Mouse (Mus musculus) right cerebral cortex, postnatal 14 days (tissue): ENCODE data around the gene Fam229a.
A peak's percentile ranks its signal among the peaks of the same experiment; 100 is the strongest.
"Not testable (repeated sequence)": the region's sequence is repeated elsewhere in the genome, so short reads cannot be mapped to it uniquely, and the experiment has no call there.

Source experiments
- DNase-seq: peaks from one replicate; pipeline ENCODE4 v3.0.0; 2022

Fam229a gene

DNA sequence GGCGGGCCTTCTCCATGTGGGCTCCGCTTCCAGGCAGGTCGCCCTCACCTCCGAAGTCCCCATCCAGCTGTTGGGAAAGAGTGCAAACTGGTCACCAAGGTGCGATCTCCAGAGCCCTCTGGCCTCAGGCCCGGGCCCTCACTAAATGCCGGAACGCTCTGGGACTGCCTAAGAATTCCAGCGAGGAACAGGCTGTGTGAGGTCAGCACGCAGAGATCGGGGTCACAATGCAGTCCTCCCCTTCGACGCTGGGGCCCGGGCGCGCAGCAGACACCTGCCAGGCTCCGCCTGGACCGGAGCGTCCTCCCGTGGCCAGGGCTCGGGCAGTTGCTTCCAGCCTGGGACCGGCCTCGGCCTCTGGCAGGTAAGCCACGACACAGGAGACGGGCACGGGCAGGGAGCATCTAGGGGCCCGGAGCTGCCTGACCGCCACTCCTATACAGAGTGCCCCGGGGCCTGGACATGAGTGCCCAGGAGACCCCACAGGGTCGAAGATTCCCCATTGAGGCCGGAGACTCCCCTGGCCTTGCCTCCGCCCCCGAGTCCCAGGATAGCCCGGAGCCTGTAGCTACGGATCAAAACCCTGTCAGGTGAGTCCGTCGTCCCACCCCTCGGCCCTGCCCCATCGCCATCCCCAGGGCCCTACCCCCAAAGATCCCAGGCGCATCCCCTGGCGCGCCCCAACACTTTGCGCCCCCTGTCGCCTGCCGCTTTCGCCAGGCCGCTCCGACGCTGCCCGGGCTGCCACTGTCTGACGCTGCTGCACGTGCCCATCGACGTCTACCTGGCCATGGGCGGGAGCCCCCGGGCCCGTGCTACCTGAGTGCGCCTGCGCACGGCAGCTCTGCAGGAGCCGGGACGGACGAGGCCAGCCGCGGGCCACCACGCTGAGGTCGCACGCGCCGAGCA lies at the start of gene Fam229a, which contains the start of gene Tssk3:
Fam229a (plus strand) TSS at position 219 of the 909 bp plus-strand sequence.
Tssk3 (minus strand) TSS at position 51 of the 909 bp plus-strand sequence.
- DNase-seq = no peak

DNA sequence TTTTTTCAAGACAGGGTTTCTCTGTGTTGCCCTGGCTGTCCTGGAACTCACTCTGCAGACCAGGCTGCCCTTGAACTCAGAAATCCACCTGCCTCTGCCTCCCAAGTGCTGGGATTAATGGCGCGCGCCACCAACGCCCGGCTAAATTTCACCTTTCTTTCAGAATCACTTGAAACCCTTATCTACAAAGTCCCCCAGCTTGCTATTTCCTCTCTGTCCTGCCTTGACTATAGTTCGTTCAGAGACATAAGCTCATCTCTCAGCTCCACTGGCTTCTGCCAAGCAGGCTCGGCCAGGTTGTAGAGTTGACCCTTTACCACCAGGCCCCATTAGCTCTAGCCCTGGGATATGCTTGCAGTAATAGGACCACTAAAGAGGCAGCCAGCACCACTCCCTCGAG lies 43.6 kb upstream of the Fam229a start:
- no peak for DNase-seq

DNA sequence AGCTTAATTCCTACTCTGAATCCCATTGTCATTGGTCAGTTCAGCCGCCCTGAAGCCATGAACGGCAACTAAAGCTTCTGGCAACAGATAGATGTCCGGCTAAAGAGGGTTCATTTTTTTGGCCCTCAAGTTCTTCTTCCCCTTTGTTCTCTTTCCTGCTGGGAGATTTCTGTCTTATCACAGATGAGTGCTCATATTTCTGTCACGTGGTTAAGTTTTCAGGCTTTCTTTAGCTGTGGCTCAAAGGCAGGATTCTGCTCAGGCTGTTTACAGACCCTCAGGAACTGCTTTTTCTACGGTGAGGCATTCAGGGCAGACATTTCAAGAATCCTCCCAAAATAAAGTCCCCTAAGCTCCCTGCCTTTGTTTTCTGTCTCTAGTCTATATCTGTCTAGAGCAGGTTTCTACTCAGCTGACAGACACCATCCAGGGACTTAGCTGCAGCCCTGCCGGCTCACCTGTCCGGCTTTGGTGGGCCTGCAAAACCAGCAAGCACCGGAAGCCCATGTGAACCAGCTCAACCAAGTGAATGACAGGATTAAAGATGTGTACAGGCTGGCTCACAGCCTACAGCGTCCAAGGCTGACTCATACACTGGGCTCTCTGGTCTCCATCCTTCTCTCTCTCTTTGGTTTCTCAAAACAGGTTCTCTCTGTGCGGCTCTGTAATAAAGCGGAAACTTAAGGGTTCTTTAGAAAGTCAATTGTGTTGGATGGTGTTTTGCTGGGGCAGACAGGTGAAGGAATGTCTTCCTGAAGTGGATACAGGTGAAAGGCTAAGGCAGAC lies 43.0 kb upstream of the Fam229a start:
- DNase-seq = no peak

DNA sequence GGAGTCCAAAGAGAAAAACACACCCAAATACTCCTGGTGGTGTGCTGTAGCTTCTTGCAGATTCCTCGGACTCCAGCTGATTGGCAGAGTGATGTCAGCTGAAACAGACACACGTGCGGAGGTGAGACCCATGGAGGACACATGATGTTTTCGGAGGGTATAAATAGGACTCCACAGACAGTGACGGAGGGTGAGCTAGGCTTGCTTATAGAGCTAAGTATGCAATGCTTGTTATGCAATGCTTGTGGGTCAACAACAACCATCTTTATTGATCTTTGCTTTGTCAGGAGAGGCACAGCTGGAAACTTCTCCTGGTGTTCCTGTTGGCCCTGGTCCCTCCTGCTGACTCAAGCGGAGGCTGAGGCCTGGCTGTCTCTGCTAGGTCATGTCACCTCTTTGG lies 42.3 kb upstream of the Fam229a start:
- DNase-seq = no peak

DNA sequence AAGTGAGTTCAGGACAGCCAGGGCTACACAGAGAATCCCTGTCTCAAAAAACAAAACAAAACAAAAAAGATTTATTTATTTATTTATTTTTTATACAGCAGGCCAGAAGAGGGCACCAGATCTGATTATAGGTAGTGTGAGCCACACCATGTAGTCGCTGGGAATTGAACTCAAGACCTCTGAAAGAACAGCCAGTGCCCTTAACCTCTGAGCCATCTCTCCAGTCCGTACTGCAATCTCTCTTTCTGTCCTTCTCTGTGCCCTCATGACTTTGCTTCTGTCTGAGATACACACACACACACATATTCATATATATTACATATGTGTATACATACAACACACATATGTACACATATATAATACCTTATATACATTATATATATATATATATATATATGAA lies 40.1 kb upstream of the Fam229a start:
- no peak for DNase-seq

DNA sequence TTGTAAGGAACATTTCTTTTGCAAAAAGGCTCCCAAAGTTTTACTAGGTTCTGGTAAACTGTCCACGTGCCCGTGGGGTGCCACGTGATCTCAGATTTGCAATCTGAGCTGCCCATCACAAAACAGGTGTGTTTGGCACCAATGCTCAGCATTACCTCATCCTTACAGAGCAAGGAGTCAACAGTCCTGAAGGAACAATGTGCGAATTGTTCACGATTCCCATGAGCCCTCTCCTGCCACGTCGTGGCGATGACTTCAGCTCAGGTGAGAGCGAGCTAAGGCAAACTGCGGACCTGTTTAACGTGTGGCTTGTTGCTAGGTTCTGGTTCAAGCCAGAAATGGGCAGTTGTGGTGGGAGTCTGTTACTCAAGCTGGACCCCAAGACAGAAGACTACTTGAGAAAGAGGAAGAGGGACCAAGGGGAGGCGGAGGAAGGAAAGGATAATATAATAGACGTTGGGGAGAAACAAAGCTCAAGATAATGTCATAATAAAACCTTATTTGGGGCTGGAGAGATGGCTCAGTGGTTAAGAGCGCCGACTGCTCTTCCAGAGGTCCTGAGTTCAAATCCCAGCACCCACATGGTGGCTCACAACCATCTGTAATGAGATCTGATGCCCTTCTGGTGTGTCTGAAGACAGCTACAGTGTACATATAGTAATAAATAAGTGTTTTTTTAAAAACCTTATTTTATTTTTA lies 39.4 kb upstream of the Fam229a start:
- DNase-seq = no peak

DNA sequence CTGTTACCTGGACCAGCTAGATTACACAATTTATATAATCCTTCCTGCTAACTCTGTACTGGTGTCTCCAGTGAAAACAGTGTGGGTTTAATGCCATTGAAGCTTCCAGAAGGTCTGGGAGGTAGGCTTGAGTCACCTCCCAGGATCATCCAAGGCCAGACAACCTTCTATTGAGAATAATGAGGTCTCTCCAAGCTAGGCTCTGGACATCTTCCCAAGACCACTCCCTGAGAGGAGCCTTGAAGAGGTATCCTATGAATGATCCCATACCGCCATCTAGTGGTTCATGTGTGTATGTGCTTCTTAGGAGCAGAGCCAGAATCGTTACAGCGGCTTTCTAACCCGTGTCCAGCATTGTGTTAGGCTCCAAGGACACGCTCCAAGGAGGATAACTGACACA lies 35.7 kb upstream of the Fam229a start:
- no peak for DNase-seq

DNA sequence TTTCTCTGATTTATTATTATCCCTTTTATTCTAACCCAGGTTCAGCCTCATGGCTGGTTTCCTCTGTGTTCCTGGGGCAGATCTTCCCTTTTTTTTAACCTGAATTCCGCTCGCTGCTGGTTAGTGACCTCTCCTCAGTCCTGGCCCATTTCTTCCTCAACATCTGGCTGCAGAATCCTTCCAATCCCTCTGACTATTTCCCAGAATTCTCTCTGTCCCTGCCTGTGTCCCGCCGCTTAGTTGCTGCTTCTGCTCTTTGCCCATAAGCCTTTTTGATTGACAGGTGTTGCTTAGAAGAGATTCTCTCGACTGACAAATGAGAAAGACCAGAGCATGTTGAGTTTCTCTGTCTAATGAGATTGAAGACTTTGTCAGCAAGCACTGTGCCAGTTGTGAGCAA lies 34.9 kb upstream of the Fam229a start:
- no peak for DNase-seq

DNA sequence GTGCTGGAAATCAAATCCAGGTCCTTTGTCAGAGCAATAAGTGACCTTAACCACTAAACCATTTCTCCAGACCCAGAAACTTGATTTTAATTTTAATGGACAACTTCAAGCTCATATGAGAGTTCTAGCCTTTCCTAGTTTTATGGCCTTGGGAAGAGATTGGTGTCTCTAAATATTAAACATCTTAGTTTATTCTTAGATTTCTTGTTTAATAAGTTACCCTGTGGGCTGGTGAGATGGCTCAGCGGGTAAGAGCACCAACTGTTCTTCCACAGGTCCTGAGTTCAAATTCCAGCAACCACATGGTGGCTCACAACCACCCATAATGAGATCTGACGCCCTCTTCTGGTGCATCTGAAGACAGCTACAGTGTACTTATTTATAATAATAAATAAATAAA lies 33.7 kb upstream of the Fam229a start:
- DNase-seq = not testable (repeated sequence)

DNA sequence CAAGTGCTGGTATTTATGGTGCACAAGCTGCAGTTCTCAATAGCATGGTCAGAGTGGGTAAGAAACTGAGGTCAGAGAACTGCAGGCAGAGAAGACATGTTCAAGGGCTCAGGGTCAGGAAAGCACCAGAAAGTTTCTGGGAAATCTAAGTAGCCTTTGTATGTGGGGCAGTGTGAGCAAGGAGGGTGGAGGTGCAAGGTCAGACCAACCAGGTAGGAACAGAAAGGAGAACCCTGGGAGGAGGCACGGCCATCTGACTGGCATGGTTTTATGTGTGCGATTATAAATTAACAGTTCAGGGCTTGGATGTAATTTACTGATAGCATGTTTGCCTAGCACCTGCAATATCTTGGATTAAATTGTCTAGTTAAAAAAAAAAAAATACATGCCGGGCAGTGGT lies 31.3 kb upstream of the Fam229a start:
- no peak for DNase-seq

DNA sequence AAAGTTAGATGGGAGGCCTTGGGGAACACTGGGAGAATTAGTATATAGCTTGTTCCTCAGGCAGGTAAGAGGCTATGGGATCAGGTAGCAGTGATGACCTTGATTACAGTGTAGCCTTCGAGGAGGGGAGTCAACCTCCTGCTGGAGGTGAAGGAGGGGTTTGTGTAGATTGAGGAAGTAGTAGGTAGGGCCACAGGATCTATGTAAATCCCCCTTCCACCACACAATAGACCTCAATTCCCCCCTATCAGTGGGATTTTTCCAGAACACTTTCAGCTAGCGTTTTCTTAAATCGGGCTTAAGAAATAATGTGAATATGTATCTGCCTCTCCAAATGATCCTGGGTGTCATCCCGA lies 30.2 kb upstream of the Fam229a start:
- DNase-seq = no peak

DNA sequence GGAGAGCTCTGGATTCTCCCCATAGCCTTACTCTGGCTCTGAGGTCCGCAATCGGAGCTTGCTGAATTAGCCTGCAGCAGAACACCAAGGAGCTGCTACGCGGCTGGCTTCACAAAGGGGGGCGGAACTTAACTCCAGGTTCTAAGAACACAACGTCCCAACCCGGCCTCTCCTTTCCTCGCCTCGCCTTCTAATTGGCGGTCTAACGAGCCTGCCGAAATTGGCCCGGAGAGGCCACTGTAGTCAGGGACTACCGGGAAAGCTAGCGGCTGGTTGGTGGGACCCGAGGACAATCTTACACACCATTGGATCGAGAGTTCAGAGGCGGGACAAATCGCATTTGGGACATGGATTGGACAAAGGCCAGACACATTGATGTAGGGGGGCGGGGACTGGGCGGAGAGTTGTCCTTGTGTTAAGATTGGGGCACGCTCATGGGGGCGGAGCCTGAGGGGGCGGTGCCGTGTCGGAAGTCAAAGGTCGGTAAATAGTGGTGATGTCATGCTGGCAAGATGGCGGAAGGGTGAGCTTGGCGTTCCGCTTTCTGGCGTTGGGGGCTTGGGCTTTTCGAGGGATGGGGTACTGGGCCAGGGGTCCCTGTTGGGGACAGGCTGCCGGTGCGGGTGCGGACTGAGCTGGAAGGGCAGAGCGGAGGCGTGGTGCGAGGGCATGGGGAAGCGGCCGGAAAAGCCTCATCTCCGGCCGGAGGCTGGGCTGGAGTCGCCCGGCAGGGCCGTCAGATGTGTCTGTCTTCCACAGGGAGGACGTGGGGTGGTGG lies 29.6 kb upstream of the Fam229a start, which contains the start of gene Bsdc1:
Bsdc1 (plus strand) TSS at position 399 of the 778 bp plus-strand sequence.
- peak; percentile 95 for DNase-seq

DNA sequence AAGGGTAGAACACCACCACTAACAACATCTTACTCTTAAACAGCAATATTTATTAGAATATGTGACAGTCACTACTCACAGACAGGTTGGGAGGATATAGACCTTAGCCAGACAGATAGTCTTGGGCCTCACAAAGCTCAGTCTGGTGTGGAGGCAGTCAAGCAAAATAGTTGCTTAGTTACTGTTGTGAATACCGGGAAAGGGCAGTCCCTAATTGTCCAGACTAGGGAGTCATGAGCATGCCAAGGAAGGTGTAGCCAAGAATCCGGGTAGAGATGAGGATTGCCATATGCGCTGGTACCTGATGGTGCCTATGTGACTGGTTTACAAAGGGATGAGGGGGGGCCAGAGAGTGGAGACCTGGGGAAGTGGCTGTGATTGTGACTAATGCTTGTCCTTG lies 28.9 kb upstream of the Fam229a start:
- DNase-seq = no peak

DNA sequence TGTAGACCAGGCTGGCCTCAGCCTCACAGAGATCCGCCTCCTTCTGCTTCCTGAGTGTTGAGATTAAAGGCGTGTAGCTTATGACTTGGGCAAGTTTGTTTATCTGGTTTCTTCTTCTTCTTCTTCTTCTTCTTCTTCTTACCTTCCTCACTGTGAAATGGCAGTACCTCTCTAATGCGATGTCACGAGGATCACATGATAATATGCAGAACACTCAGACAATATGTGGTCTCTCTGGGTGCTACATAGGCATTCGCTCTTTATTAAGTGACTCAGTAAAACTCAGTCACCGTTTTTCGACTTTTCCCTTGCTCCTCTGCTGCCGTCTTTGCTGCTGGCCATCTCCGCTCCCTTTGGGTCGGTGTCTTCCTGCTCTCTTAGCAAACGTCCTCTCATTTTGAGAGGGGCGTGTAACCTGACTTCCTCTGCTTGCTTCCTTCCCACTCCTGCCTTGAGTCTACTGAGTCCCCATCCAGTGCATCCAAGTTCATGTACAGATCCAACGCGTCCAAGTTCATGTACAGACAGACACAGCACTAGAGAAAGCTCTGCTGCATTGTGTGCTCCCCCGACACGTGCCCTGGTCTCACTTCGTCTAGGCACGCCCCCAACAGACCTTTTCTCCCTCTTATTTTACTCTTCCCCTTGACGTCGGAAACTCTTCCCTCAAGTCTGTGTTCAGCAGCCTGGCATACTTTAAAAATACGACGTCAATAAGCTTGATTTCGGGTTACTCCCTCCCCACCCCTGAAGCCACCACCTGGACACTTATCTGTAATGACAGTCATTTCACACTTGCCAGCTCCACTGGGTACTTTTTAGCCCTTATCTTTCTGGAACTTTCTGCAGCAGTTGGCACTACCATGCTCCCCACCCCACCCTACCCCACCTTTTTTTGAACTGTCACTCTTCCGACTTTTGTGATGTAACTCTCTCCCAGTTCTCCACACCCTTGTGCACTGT lies 27.6 kb upstream of the Fam229a start:
- DNase-seq = no peak

DNA sequence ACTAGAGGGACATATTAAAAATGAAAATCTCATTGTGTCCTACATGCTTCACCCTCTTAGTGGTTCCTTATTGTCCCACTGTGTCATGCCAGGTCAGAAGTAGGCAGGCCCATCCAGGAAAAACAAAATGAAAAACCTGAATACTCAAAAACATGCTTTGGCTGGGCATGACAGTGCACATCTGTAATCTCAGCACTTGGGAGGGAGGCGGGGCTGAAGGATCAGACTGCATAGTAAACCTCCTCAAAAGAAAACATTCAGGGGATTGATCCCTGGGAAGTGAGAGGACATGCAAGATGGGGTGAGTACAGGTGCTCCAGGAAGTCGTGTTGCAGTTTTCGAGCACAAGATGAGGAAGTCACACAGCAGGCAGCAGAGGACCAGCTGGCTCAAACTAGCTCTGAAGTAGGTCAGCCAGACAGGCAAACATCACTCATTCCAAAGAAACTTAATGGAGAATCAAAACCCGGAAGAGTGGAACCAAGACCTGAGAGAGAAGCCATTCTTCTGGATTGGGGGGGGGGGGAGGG lies 26.6 kb upstream of the Fam229a start:
- DNase-seq = no peak

DNA sequence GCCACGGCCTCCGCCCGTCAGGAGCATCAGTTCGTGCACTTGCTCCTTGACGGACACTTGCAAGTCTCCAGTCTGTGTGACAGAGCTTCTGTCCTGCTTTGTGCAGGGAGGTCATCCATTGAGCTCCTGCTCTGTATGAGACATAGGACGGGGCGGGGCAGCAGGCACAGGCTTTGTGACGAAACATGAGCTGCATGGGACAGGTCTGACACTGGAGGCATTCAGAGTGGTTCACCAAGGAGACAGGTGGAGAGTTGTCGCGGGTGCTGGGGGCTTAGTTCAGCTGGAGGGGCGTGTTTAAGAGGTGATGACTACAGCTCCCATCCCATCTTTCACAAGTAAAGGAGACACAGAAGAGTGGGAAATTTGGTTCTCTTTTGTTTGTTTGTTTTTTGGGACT lies 14.9 kb upstream of the Fam229a start:
- DNase-seq = no peak

DNA sequence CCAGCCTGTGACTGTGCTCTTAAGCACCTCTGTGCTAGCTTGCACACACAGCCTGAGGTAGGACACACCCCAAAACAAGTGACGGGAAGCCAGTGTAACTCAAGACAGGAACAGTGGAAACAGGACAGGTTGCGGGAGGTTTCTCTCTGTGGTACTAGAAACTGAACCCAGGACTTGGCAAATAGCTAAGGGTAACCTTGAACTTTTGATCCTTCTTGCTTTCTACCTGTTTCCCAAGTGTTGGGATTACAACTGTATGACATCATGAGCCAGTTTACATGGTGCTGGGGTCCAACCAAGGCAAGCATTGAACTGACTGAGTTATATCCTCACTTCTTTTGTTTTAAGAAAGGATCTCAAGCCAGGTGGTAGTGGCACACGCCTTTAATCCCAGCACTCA lies 11.1 kb upstream of the Fam229a start:
- DNase-seq = no peak

DNA sequence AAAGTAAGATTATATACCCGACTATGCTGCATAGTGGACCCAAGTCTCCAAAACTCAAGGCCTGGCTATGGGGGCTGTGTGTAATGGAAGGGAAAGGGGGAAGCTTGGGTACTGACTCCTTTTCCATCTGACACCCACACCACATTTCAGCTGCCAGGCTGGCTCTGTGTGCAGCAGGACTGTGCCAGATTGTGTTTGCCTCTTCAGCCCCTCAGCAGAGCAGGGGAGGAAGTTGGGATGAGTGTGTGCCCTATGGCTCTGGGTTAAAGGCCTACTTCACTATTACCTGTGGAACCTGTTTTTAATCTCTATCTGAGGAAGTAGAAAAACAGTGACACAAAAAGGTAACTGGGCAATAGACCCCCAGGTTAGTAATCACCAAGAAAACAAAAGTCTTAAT lies 9.9 kb upstream of the Fam229a start:
- no peak for DNase-seq

DNA sequence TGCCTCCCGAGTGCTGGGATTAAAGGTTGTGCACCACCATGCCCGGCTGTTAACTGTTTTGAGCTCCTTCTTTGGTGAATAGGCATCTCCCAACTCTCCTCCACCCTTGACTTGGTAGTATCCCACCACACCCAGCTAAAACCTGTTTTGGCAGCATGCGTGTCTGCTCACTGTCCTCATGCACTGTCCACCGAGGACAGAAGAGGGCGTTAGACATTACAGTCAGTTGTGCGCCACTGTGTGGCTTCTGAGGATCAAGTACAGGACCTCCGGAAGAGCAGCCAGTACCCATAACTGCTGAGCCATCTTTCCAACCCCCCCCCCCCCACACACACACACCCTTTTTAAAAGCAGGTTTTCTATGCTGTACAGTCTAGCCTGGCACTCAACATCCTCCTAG lies 3.7 kb downstream of the Fam229a start:
- DNase-seq = no peak

DNA sequence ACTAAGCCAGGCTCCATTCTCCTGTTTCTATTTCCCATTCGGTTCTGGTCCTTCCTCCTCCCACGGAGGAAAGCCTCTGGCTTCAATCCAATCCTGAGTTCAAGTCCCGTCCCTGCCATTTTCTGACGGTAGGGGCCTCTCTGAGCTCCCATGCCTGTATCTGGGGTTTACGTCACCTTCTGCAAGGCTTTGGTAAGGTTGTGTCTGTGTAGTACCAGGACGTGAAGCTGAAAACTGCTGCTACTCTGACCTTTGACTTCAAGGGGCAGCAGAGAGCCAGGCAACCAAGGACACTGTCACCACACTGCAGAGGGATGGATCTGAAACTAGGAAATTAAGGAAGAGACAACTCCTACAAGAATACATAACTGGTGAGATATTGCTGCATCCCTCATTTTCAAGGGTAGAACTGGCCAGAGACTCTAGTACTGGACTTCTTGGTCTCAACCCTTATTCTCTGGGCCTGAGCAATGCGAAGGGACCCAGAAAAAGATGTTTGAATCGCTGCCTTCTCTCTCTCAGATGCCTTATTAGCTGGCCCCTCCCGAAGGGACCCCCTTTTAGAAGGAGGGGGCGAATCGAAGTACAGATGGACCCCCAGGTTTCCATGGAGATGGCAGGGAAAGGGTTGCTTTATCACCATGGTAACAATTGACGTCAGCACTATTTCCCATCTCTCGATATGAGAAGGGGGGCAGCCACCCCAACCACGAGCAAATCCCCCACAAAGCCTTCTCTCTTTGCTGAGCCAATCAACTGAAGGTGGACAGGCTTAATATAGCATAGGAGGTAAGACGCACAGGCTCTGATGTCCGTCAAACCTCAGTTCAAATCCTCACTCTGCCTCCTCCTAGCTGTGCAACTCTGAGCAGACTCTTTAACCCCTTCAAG lies 4.9 kb downstream of the Fam229a start:
- DNase-seq = peak; percentile 53
